Mouse (Mus musculus) spleen, embryonic (tissue): ENCODE data around the gene Gm3542.
"Not testable (repeated sequence)": the region's sequence is repeated elsewhere in the genome, so short reads cannot be mapped to it uniquely, and the experiment has no call there.

ENCODE experiments used
- CTCF ChIA-PET: fragments of 350-600 bp; sonication (Branson Sonifier 250); formaldehyde crosslinking; loops from one replicate; lab custom pipeline; 2022; lab: Charles Lee

Gm3542 gene

GRCm38 (mm10) chr14:5334828-5335227 is at the start of gene Gm3542:
Gene Gm3542 (minus strand): TSS chr14:5334928.
- CTCF ChIA-PET: not testable (repeated sequence)
